Mouse (Mus musculus) midbrain, embryonic 14.5 days (tissue): ENCODE measurements at regions not wholly inside any gene's neighbourhood (a gene's known extent, or its start where the extent isn't known, plus 50 kb on each side); places are given as distances from the start of the nearest gene placed in this dataset.

Source experiments
- ATAC-seq: fragments of 200-750 bp; cut with Nextera tagmentation; 2 replicates; pipeline ENCODE4 v1.8.0; 2017; ENCODE audit warnings: moderate number of reproducible peaks, moderate library complexity; ENCODE audit not compliant: low FRiP score, low TSS enrichment
- DNase-seq: peaks from one replicate; pipeline ENCODE4 v3.0.0-alpha.2; 2015
- H3K27ac ChIP-seq: fragments of 300-500 bp; sonication (generic); replicated peaks from 2 replicates; pipeline ENCODE4 v1.5.1; 2014; ENCODE audit warnings: mild to moderate bottlenecking, low read depth, low read length, moderate library complexity
- H3K27me3 ChIP-seq: fragments of 300-500 bp; sonication (generic); 2 replicates; pipeline ENCODE4 v1.6.1; 2014; ENCODE audit warnings: low read length, control low read depth, mixed read lengths; ENCODE audit not compliant: control insufficient read depth, insufficient read depth
- H3K36me3 ChIP-seq: fragments of 300-500 bp; sonication (generic); 2 replicates; pipeline ENCODE4 v1.6.1; 2014; ENCODE audit warnings: low read length, control low read depth; ENCODE audit not compliant: control insufficient read depth, insufficient read depth
- H3K4me1 ChIP-seq: fragments of 300-500 bp; sonication (generic); 2 replicates; pipeline ENCODE4 v1.6.1; 2014; ENCODE audit warnings: mild to moderate bottlenecking, antibody characterized with exemption, low read length, control low read depth; ENCODE audit not compliant: control insufficient read depth, insufficient read depth
- H3K4me2 ChIP-seq: fragments of 300-500 bp; sonication (generic); 2 replicates; pipeline ENCODE4 v1.6.1; 2014; ENCODE audit warnings: mild to moderate bottlenecking, low read length, moderate library complexity
- H3K4me3 ChIP-seq: fragments of 300-500 bp; sonication (generic); replicated peaks from 2 replicates; pipeline ENCODE4 v1.5.1; 2014; ENCODE audit warnings: low read depth, low read length
- H3K9ac ChIP-seq: fragments of 300-500 bp; sonication (generic); replicated peaks from 2 replicates; pipeline ENCODE4 v1.6.1; 2014; ENCODE audit warnings: mild to moderate bottlenecking, low read length, moderate library complexity
- H3K9me3 ChIP-seq: fragments of 300-500 bp; sonication (generic); 2 replicates; pipeline ENCODE4 v1.6.1; 2016; ENCODE audit warnings: low read length, control low read depth, mixed read lengths; ENCODE audit not compliant: control insufficient read depth
- WGBS: fragments of 180-500 bp; shearing (Covaris S2); extraction: QIAGEN DNeasy Blood & Tissue Kit; methylation state at CpG from one replicate; pipeline ENCODE4 v1.1.7; 2014; 5-methylcytosine and 5-hydroxymethylcytosine counted together

DNA sequence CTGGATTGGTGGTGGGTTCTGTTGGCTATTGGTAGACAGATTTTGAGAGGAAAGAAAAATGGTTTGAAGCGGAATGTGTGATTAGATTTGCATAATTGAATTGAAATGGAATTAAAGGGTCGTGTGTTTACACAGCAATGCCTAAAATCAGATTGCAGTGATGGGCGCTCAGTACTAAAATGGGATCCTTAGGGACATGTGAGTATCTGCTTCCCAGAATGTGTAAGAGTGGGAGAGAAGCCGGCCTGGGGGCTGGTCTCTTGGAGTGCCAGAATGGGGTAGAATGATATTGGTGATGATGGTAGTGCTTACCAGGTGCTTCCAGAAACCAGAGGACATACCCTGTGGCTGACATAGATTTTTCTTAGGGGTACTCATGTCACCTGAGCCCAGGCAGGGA is 86.2 kb upstream of the Fstl4 start:
- Histone ChIP-seq H3K27ac (no peak overlapping the region), H3K9ac (no peak overlapping the region), H3K9me3 (peaks cover 5% of the 10 kb centered on the region), H3K4me2 (no peak overlapping the region), H3K4me1 (no peaks in the 10 kb centered on the region), H3K4me3 (no peak overlapping the region), H3K36me3 (no peaks in the 10 kb centered on the region), H3K27me3 (no peaks in the 10 kb centered on the region)
- DNase-seq: no peak
- WGBS: 68% methylated on average over 4 of the region's 4 CpGs
- ATAC-seq: no peak

DNA sequence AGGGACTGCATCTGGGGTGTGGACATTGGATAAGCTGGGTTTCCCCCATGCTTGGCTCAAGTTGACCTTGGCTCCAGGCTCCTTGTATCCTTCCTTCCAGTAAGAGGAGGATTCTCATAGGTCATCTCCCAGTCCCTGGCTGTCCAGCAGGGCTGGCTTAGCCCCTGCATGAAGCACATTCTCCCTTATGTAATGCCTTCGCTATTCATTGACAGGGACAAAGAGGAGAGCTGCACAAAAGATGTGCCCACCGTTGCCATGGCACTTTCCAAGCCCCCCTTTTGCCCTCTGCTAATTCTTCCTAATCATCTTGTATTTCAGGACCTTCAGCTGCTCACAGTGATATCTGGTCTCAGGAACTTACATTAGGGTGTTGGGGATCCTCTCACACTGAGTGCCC is 79.0 kb upstream of the Fstl4 start:
- Histone ChIP-seq H3K27me3 (no peaks in the 10 kb centered on the region), H3K4me2 (no peak overlapping the region), H3K36me3 (no peaks in the 10 kb centered on the region), H3K4me1 (no peaks in the 10 kb centered on the region), H3K4me3 (no peak overlapping the region), H3K9ac (no peak overlapping the region), H3K27ac (no peak overlapping the region), H3K9me3 (peaks cover 5% of the 10 kb centered on the region)
- WGBS: 4% methylated on average over 2 of the region's 2 CpGs
- ATAC-seq (no peak), DNase-seq (peak; percentile 50)

DNA sequence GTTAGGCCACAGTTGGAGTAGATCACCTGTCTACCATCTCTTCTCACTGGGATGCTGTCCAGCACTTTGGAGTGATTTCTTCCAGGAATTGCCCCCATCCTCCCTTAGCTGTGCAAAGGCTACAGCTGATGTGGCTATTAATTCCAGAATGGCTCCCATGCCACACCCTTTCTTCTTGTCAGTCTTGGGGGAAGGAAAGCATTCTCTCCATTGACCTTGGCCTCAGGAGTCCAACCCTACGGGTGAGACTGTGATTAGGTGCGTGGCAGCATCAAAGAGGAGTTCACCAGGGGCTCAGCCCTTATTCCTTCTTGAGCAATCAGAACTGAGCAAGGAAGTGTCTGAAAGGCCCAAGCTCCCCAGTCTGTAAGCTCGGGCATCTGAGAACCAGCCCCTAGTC is 71.7 kb upstream of the Fstl4 start:
- ATAC-seq: no peak
- Histone ChIP-seq H3K36me3 (no peaks in the 10 kb centered on the region), H3K9me3 (no peaks in the 10 kb centered on the region), H3K9ac (no peak overlapping the region), H3K27me3 (no peaks in the 10 kb centered on the region), H3K4me1 (no peaks in the 10 kb centered on the region), H3K4me3 (no peak overlapping the region), H3K4me2 (no peak overlapping the region), H3K27ac (no peak overlapping the region)
- no peak for DNase-seq
- WGBS: 68% methylated on average over 3 of the region's 3 CpGs

DNA sequence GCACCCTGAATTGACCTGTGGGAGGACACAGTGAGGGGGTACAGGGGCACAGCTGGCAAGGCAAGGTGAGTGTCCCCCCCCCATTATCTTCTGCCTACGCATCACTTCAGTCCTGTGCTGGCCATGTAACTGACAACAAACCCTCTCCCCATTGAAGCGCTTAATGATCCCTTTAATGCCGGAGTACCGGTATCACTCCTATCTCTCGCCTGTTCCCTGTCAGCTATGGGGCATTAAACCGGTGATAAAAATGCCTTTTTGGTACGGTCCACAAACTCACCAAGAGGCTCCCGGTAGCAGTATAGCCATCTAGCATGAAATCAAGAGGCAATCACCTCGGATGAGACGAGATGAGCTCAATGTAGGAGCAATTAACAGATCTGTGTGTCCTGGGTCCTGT is 62.8 kb upstream of the Fstl4 start:
- no peaks in the 10 kb centered on the region for H3K36me3 ChIP-seq
- H3K4me1 ChIP-seq: no peaks in the 10 kb centered on the region
- H3K9ac ChIP-seq: no peak overlapping the region

DNA sequence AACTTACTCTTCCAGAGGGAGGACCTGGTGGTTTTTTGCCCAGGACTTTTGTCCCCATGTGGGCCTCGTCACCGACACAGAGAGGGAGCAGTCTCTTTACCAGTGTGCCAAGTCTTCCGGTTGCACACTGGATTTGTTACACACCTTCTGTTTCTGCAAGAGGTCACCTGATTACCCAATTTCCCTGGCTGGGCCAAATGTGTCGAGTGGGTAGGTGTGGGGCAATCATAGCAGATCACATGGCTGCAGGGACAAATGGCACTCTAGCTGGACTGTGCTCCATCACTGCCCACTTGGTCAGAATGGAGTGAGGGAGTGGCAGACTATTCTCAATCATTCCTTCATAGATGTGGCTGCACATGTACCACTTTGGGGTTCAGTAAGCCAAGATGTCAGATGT is 61.0 kb upstream of the Fstl4 start:
- ATAC-seq: no peak
- Histone ChIP-seq H3K9ac (no peak overlapping the region), H3K4me1 (no peaks in the 10 kb centered on the region), H3K27ac (no peak overlapping the region), H3K4me2 (no peak overlapping the region), H3K36me3 (no peaks in the 10 kb centered on the region), H3K27me3 (no peaks in the 10 kb centered on the region), H3K4me3 (no peak overlapping the region), H3K9me3 (no peaks in the 10 kb centered on the region)
- DNase-seq: no peak
- whole genome bisulfite sequencing: 89% methylated on average over 4 of the region's 4 CpGs

More for the DNA sequence above, 62.8 kb upstream of the Fstl4 start:
- Histone ChIP-seq H3K4me3 (no peak overlapping the region), H3K27me3 (no peaks in the 10 kb centered on the region), H3K27ac (no peak overlapping the region), H3K4me2 (no peak overlapping the region), H3K9me3 (no peaks in the 10 kb centered on the region)
- 91% methylated on average over 10 of the region's 10 CpGs for WGBS
- DNase-seq: no peak
- no peak for ATAC-seq
